Mouse (Mus musculus) ES-CJ7 (cell line): ENCODE measurements around the gene Chd4.
A peak's percentile ranks its signal among the peaks of the same experiment; 100 is the strongest.
"Not testable (repeated sequence)": the region's sequence is repeated elsewhere in the genome, so short reads cannot be mapped to it uniquely, and the experiment has no call there.

Experiments used
- DNase-seq: peaks from one replicate; pipeline ENCODE4 v3.0.0; 2011; ENCODE audit warnings: low read depth, low spot score

The Chd4 gene

GRCm38 (mm10) chr6:125095391-125096278 is at the start of gene Chd4:
Gene Chd4, plus strand, starts transcription at chr6:125095981.
- peak; percentile 92 for DNase-seq

DNA sequence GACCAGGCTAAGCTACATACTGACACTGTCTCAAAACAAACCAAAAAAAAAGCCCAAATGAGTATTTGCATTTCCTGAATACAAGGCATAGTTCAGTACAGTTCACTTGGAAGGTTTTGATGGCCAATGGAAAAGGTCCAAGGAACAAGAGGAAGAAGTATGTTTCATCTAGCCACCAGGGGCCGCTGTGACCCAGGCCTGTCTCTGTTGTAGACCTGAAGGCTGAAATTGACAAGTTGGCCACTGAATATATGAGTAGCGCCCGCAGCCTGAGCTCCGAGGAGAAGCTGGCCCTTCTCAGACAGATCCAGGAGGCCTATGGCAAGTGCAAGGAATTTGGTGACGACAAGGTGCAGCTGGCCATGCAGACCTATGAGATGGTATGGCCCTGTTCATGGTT is 49.1 kb upstream of the Chd4 start:
- peak; percentile 90 for DNase-seq

- peak; percentile 83 for DNase-seq
Measured at GRCm38 (mm10) chr6:125049678-125050077, 46.1 kb upstream of the Chd4 start, which contains the start of gene Acrbp. Gene Acrbp, plus strand, starts transcription at chr6:125049689.

DNA sequence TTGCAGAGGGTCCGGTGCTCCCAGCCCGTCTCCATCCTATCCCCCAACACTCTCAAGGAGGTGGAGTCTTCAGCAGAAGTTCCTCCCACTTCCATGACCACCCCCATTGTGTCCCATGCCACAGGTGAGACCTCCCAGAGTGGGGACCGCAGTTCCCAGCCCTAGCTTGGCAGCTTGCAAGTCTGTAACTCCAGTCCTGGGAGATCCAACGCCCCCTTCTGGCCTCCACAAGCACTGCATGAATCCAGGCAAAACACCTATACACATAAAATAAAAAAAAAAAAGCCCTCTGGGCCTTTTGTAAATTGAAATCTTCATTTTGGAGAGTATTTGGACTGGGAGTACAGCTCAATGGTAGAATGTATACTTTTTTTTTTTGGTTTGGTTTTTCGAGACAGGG is 44.5 kb upstream of the Chd4 start:
- DNase-seq: peak; percentile 80

GRCm38 (mm10) chr6:125061493-125061892 is 34.3 kb upstream of the Chd4 start:
- DNase-seq: no peak

DNA sequence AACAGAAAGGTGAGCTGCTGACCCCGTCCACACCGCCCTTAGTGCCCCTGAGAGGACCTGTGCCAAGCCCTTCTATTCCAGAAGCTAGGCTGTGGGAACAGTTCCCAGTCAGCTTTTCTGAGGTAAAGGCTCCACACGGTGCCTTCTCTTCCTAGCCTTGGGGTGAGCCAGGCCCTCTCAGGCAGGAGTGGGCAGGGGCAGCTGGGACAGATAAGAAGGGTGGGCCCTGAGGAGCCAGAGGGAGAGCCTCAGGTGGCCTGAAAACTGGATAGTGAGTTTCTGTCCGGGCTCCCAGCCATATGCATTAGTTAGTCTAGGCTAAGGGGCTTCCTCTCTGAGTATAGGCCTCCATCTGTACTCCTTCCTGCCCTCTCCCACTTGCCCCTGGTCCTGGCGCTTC is 33.3 kb upstream of the Chd4 start:
- DNase-seq: no peak

- peak; percentile 87 for DNase-seq
Measured at GRCm38 (mm10) chr6:125063906-125064305, 31.9 kb upstream of the Chd4 start.

- not testable (repeated sequence) for DNase-seq
Measured at GRCm38 (mm10) chr6:125065223-125065622, 30.6 kb upstream of the Chd4 start.

- DNase-seq: peak; percentile 82
Measured at GRCm38 (mm10) chr6:125067571-125067995, 28.2 kb upstream of the Chd4 start, which contains the start of gene Lpar5. Gene Lpar5, plus strand, starts transcription at chr6:125067920.

GRCm38 (mm10) chr6:125071170-125071895 is 24.4 kb upstream of the Chd4 start:
- no peak for DNase-seq

- peak; percentile 65 for DNase-seq
Measured at GRCm38 (mm10) chr6:125071896-125072279, 23.9 kb upstream of the Chd4 start.

DNA sequence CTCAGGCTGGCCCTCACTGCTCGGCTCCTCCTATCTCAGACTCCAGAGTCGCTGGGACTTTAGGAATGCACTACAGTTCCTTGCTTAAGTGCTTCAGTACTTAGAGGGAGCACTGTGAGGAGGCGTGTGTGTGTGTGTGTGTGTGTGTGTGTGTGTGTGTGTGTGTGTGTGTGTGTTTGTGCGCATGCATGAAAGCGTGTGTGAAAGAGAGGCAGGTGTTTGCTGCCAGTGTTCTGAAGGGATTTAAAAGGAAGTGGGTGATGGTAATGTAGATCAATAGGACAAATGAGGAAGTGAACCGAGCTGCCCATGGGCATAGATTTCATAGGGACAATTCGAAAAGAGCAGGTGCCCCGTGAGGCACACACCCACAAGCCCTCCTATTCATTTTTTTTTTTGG is 22.0 kb upstream of the Chd4 start:
- DNase-seq: no peak

DNA sequence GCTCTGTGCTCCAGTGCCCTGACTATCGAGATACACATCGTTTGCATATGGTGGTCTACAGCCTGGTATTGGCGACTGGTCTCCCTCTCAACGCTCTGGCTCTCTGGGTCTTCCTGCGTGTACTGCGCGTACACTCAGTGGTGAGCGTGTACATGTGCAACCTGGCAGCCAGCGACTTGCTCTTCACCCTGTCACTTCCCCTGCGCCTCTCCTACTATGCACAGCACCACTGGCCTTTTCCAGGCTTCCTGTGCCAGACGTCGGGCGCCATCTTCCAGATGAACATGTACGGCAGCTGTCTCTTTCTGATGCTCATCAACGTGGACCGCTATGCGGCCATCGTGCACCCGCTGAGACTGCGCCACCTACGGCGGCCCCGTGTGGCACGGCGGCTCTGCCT is 14.4 kb upstream of the Chd4 start:
- peak; percentile 67 for DNase-seq

GRCm38 (mm10) chr6:125081797-125082560 is 13.8 kb upstream of the Chd4 start:
- peak; percentile 99 for DNase-seq

DNA sequence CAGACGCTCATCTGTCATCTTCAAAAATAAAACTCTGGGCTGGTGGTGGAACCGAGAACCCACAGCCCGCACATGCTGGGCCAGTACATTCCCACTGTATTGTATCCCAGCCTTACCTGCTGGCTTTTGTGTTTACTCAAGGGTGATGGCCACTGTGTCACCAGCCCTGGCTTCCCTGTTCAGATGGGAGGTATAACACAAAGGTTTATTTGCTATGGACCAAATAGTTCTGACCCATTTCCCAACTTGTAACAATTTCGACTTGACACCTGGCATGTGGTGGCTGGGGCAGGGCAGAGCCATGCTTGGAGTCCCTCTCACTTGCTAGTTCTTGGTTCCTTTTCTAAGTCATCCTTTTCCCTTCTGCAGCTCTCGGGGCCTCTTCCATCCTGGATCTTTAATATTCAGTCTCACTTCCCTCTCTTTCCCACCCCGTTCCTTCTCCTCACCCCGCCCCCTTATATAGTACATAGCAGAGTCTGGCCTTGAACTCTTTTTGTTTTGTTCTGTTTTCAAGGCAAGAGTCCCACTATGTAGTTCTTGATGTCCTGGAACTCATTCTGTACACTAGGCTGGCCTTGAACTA is 12.9 kb upstream of the Chd4 start:
- DNase-seq: no peak

GRCm38 (mm10) chr6:125084424-125084823 is 11.4 kb upstream of the Chd4 start:
- peak; percentile 89 for DNase-seq

- no peak for DNase-seq
Measured at GRCm38 (mm10) chr6:125087937-125088336, 7.8 kb upstream of the Chd4 start.

DNA sequence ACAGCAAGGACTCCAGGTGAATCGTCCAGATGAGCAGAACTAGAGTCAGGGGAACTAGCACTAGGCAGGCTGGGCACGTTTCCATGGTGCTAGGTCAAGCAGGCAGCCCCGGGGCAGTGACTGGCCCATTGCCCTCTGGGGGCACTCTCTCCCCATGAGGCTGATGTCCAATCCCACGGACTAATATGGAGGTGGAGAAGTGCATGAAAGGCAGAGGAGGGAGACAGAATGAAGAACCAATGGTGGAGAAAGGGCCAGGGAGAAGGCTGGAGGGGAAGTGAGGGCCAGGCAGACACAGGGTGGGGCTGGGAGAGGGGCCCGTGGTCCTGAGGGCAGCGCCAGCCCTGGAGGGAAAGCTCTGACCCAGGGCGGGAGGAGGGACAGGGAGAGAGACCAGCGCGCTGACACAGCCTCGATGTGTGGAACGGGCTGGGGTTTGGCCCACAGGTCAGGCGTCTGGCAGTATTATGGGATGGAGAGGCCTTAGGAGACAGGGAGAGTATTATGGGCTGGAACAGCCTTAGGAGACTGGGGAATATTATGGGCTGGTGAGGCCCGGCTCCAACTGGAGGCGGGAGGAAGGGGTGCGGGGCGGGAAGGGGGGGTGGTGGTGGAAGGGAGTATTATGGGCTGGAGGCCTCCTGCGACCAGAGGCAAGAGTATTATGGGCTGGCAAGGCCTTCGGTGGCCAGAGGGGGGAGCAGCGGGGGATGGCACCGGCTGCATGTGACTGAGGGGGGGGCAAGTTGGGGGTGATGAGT is 7.0 kb upstream of the Chd4 start:
- DNase-seq: peak; percentile 93

DNA sequence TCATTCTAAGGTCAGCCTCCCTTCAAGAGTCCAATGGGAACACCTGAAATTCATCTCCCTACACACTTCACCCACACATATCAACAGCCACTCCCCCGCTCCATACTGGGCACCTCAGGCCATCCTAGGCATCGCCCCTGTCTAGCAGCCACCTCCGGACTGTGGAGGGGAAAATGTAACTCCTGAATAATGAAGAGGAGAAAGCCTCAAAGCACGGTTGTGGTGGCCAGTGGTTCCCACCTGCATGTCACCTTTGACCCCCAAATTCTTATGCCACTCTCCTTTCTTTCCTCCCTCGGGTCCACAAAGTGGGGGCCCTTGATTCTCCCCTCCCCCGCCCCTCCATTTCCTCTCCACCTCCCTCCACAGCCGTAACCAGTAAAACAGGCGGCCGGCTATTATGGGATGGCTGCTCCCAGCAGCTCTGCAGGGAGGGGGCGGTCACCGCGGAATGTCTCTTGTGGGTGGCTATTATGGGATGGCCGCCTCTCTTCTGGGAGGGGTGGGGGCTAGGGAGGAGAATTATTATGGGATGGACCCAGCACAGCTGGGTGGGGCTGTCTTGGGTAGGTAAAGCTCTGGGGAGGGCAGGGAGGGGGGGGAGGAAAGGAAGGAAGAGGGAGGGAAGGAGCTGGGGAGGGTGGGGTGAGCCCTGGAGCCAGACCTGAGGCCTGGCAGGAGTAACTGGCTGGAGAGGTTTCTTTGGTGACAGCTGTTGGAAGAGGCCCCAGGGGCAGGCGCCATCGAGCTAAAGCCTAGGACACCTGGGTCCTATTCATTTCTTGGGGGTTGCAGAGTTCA is 6.1 kb upstream of the Chd4 start:
- DNase-seq: peak; percentile 86
